Mouse (Mus musculus) bone marrow macrophage, adult 2 months (primary cell): Measurements from ENCODE around the gene Sh3tc1.

Experiments used
- CTCF ChIP-seq: IDR thresholded peaks from 2 replicates; pipeline ENCODE4 v1.5.1; 2012; ENCODE audit warnings: low read depth, mild to moderate bottlenecking, low read length, moderate library complexity
- POLR2A ChIP-seq: IDR thresholded peaks from 2 replicates; pipeline ENCODE4 v1.6.1; 2012; ENCODE audit warnings: mild to moderate bottlenecking, low read depth, low read length, borderline replicate concordance

GRCm38 (mm10) chr5:35648230-35648629 is 91.6 kb downstream of the Sh3tc1 start:
- TF ChIP-seq CTCF (no peak), POLR2A (no peak)
